Mouse (Mus musculus): ENCODE results near the gene Kbtbd12.

GRCm38 (mm10) chr6:88557548-88557947 lies 80.2 kb downstream of the Kbtbd12 start:
- TF ChIP-seq POLR2A (IDR thresholded peaks at IDR 0.05; ENCODE audit: low read depth, low read length) (no peak), CTCF (IDR thresholded peaks at IDR 0.05; ENCODE audit: extremely low read depth, insufficient read depth, insufficient read length, insufficient replicate concordance) (no peak)
